Mouse (Mus musculus): ENCODE measurements around the gene Fzd1. TPM values are rescaled to one million over a fixed set of nuclear protein-coding genes. Genes with fewer than 3 reads are reported as not detected.

The Fzd1 gene
- polyA plus RNA-seq, 1 experiment, result 0.95 TPM

DNA sequence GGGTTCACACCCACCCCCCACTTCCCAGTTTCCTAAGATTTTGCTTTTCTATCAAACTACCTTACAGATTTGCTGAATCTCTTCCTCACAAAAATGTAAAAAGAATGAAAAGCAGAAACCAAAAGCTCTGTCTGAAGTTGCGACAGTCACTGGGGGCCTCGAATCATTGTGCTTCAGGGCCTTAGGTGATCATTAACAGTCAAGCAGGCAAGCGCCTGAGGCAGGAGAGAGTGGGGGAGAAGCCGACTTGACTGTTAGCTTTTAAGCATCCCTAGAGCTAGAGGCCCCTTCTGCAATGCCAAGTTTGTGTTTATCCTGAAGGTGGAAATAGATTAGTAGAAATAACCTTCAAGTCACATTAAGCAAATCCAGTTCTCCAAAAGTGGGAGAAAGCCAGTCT is 24.6 kb downstream of the Fzd1 start:
- Histone ChIP-seq H3K4me3 (replicated peaks; ENCODE audit: control insufficient read depth, low read depth, low read length) (no peak overlapping the region), H3K4me1 (ENCODE audit: control insufficient read depth, insufficient read depth, low read length) (no peaks in the 10 kb centered on the region), H3K27ac (ENCODE audit: control insufficient read depth, insufficient read depth, low read depth, low read length, poor library complexity) (no peak overlapping the region)
- WGBS, result 77% methylated on average over 4 of the region's 4 CpGs
- TF ChIP-seq CTCF (IDR thresholded peaks at IDR 0.05; ENCODE audit: control insufficient read depth, insufficient read depth, low read length) (no peak), POLR2A (IDR thresholded peaks at IDR 0.05; ENCODE audit: borderline replicate concordance, control insufficient read depth, low read depth, low read length) (no peak)

DNA sequence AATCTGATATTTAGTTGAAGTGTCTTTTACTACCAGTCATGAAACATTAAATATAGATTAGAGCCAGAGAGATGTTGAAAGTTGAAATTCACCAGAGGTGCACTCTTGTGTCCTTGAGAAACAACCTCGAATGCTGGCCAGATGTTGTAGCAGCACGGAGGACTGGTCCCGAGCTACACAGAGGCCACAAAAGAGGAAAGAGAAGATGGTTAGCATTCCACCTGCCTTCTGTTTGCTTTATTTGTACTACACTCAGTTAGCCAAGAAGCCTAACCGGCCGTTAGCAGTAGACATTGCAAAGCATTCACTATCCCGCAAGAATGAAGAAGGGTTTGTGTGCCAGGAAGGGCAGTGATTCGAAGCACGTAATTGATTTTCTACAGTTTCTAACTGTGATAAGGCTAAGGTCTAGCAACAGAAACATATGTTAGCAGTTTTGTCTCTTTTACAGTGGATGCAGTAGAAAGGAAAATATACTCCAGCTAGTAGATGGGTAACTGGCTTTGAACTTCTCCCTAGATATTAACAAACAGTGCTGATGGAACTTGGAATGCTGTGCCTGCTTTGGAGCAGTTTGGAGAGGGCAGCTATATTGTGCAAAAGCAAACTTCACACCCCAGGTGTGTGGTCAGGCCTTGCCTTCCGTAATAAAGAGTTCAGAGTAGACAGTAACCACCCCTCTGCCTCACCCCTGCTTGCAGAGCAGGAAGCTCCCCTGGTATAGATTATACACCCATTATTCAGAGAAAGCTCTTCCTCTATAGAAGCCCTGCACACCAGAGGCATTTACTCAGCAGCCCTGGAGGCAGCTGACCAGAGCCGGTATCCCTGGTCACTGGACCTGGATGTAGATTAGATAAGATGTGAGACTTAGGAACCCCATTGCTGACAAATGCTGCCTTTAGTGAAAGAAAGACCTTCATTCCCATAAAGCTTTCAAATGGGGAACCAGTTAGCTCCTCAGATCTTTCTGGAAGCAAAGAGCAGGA is 25.3 kb downstream of the Fzd1 start:
- Histone ChIP-seq H3K4me3 (replicated peaks; ENCODE audit: control insufficient read depth, low read depth, low read length) (no peak overlapping the region), H3K27ac (ENCODE audit: control insufficient read depth, insufficient read depth, low read depth, low read length, poor library complexity) (no peak overlapping the region), H3K4me1 (ENCODE audit: control insufficient read depth, insufficient read depth, low read length) (no peaks in the 10 kb centered on the region)
- no peak for TF ChIP-seq POLR2A (IDR thresholded peaks at IDR 0.05; ENCODE audit: borderline replicate concordance, control insufficient read depth, low read depth, low read length)
- no peak for TF ChIP-seq CTCF (IDR thresholded peaks at IDR 0.05; ENCODE audit: control insufficient read depth, insufficient read depth, low read length)
- 77% methylated on average over 10 of the region's 10 CpGs for WGBS

DNA sequence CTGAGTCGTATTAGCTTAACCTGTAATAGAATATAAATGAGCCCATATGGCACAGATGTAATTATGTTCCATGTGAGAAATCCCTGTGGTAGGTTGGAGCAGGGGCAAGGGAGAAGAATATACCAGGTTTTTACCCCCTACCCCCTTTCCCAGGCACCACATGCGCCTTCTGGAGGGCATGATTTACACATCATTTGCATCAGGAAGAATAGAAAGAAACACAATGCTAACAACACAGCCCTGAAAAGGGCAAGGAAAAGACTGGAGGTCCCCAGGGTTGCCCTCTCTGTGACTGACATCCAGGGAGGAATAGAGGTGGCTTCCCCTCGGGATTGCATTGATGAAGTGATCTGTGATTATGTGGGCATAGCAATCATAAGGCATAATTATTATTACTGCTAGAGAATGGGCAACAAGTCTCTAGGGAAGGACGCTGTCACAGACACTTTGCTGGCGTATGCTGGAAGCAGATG is 26.1 kb downstream of the Fzd1 start:
- no peaks in the 10 kb centered on the region for H3K4me1 ChIP-seq (ENCODE audit: control insufficient read depth, insufficient read depth, low read length)
- 76% methylated on average over 5 of the region's 5 CpGs for WGBS

DNA sequence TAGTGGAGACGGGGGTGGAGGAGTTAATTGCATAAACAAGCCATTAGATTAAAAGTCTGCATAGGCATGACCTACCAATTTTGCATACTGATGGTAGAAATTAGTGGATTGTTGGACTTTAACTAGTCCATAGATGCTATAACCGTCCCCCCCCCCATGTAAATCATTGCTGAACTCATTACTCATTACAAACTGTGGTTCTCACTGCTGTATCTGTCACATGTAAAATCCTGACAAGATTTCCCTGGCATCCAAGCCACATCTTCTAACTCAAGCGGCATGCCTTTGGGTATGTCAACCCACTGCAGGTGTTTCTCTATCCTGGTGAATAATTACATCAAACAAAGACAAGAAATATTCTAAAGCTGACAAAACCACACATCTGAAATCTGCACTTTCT is 26.8 kb downstream of the Fzd1 start:
- Histone ChIP-seq H3K4me3 (replicated peaks; ENCODE audit: control insufficient read depth, low read depth, low read length) (no peak overlapping the region), H3K27ac (ENCODE audit: control insufficient read depth, insufficient read depth, low read depth, low read length, poor library complexity) (no peak overlapping the region), H3K4me1 (ENCODE audit: control insufficient read depth, insufficient read depth, low read length) (no peaks in the 10 kb centered on the region)
- TF ChIP-seq CTCF (IDR thresholded peaks at IDR 0.05; ENCODE audit: control insufficient read depth, insufficient read depth, low read length), result no peak
- no peak for TF ChIP-seq POLR2A (IDR thresholded peaks at IDR 0.05; ENCODE audit: borderline replicate concordance, control insufficient read depth, low read depth, low read length)
- WGBS, result 71% methylated on average over 3 of the region's 3 CpGs

More for the DNA sequence above, 26.1 kb downstream of the Fzd1 start:
- Histone ChIP-seq H3K27ac (ENCODE audit: control insufficient read depth, insufficient read depth, low read depth, low read length, poor library complexity) (no peak overlapping the region), H3K4me3 (replicated peaks; ENCODE audit: control insufficient read depth, low read depth, low read length) (no peak overlapping the region)
- TF ChIP-seq CTCF (IDR thresholded peaks at IDR 0.05; ENCODE audit: control insufficient read depth, insufficient read depth, low read length), result no peak
- no peak for TF ChIP-seq POLR2A (IDR thresholded peaks at IDR 0.05; ENCODE audit: borderline replicate concordance, control insufficient read depth, low read depth, low read length)

Measured in bone marrow, adult 2 months (tissue).